Mouse (Mus musculus): ENCODE results near the gene Mroh8.

- TF ChIP-seq POLR2A (IDR thresholded peaks at IDR 0.05; ENCODE audit: borderline replicate concordance, insufficient read depth, low read length) (no peak), CTCF (IDR thresholded peaks at IDR 0.05; ENCODE audit: borderline replicate concordance, insufficient read depth, low read depth, low read length) (no peak)
Observed at GRCm38 (mm10) chr2:157328106-157328505, 48.8 kb upstream of the Mroh8 start.
